Mouse (Mus musculus) liver, embryonic 13.5 days (tissue): ENCODE measurements around the gene Ak8. TPM values are rescaled to one million over a fixed set of nuclear protein-coding genes. Genes with fewer than 3 reads are reported as not detected.

Source experiments
- ATAC-seq: fragments of 200-750 bp; cut with Nextera tagmentation; 2 replicates; pipeline ENCODE4 v1.8.0; 2017; ENCODE audit warnings: low read depth, mild to moderate bottlenecking, moderate number of reproducible peaks, moderate library complexity
- DNase-seq: peaks from one replicate; pipeline ENCODE4 v3.0.0; 2022
- H3K27ac ChIP-seq: fragments of 300-500 bp; sonication (generic); 2 replicates; pipeline ENCODE4 v1.5.1; 2015; ENCODE audit warnings: moderate library complexity, mild to moderate bottlenecking, inconsistent platforms
- H3K27me3 ChIP-seq: fragments of 300-500 bp; sonication (generic); 2 replicates; pipeline ENCODE4 v1.6.1; 2015; ENCODE audit warnings: mild to moderate bottlenecking, inconsistent platforms
- H3K36me3 ChIP-seq: fragments of 300-500 bp; sonication (generic); 2 replicates; pipeline ENCODE4 v1.6.1; 2015; ENCODE audit warnings: mild to moderate bottlenecking, inconsistent platforms
- H3K4me1 ChIP-seq: fragments of 300-500 bp; sonication (generic); replicated peaks from 2 replicates; pipeline ENCODE4 v1.6.1; 2015; ENCODE audit warnings: inconsistent platforms
- H3K4me2 ChIP-seq: fragments of 300-500 bp; sonication (generic); 2 replicates; pipeline ENCODE4 v1.6.1; 2015; ENCODE audit warnings: inconsistent platforms, mild to moderate bottlenecking, moderate library complexity
- H3K4me3 ChIP-seq: fragments of 300-500 bp; sonication (generic); replicated peaks from 2 replicates; pipeline ENCODE4 v1.5.1; 2015; ENCODE audit warnings: mild to moderate bottlenecking, inconsistent platforms
- H3K9ac ChIP-seq: fragments of 300-500 bp; sonication (generic); 2 replicates; pipeline ENCODE4 v1.6.1; 2015; ENCODE audit warnings: mild to moderate bottlenecking, inconsistent platforms
- H3K9me3 ChIP-seq: fragments of 300-500 bp; sonication (generic); replicated peaks from 2 replicates; pipeline ENCODE4 v1.6.1; 2016; ENCODE audit warnings: inconsistent platforms
- WGBS: fragments of 180-500 bp; shearing (Covaris S2); methylation state at CpG from one replicate; pipeline ENCODE4 v1.1.7; 2015; ENCODE audit not compliant: insufficient replicate concordance; 5-methylcytosine and 5-hydroxymethylcytosine counted together
- polyA plus RNA-seq: library from polyadenylated mRNA; unstranded; fragments of >200 nt; fragmentation: Nextera tagmentation; extraction: Ambion mirVana; gene quantifications from 2 replicates; pipeline ENCODE4 v1.2.1, GENCODE M21; 2015

Ak8 gene
- polyA plus RNA-seq, 1 experiment from 2014 or later: 0.16 TPM

GRCm38 (mm10) chr2:28685895-28686294 is 14.1 kb upstream of the Ak8 start:
- H3K27ac ChIP-seq: no peak overlapping the region
- no peak overlapping the region for H3K9ac ChIP-seq
- H3K27me3 ChIP-seq: no peaks in the 10 kb centered on the region
- ATAC-seq (no peak), DNase-seq (no peak)
- WGBS: 79% methylated on average over 7 of the region's 7 CpGs
- no peak overlapping the region for H3K4me2 ChIP-seq
- peaks cover 72% of the 10 kb centered on the region for H3K36me3 ChIP-seq
- H3K4me1 ChIP-seq: no peaks in the 10 kb centered on the region
- H3K9me3 ChIP-seq: no peaks in the 10 kb centered on the region
- no peak overlapping the region for H3K4me3 ChIP-seq

- Histone ChIP-seq H3K36me3 (peaks cover 47% of the 10 kb centered on the region), H3K27me3 (no peaks in the 10 kb centered on the region), H3K27ac (no peak overlapping the region), H3K9ac (no peak overlapping the region), H3K4me3 (no peak overlapping the region), H3K4me2 (no peak overlapping the region), H3K4me1 (no peaks in the 10 kb centered on the region), H3K9me3 (no peaks in the 10 kb centered on the region)
- 44% methylated on average over 3 of the region's 3 CpGs for WGBS
- ATAC-seq (no peak), DNase-seq (no peak)
These were observed 11.5 kb upstream of the Ak8 start for GRCm38 (mm10) chr2:28688431-28688830.

GRCm38 (mm10) chr2:28692692-28693091 is 7.3 kb upstream of the Ak8 start:
- peaks cover 11% of the 10 kb centered on the region for H3K36me3 ChIP-seq
- WGBS: 72% methylated on average over 9 of the region's 9 CpGs

GRCm38 (mm10) chr2:28698566-28698965 is 1.4 kb upstream of the Ak8 start:
- Histone ChIP-seq H3K27me3 (peaks cover 21% of the 10 kb centered on the region), H3K9ac (no peak overlapping the region), H3K27ac (no peak overlapping the region), H3K4me3 (peak overlapping the region; percentile 66; the same call in 1 of the 2 replicates), H3K36me3 (no peaks in the 10 kb centered on the region), H3K9me3 (no peaks in the 10 kb centered on the region), H3K4me2 (peak overlapping the region; percentile 82; the same call in 1 of the 2 replicates), H3K4me1 (peaks cover 47% of the 10 kb centered on the region)
- no peak for ATAC-seq
- 29% methylated on average over 5 of the region's 5 CpGs for WGBS
- no peak for DNase-seq

More at GRCm38 (mm10) chr2:28692692-28693091, 7.3 kb upstream of the Ak8 start:
- no peaks in the 10 kb centered on the region for H3K9me3 ChIP-seq
- H3K27me3 ChIP-seq: peaks cover 2% of the 10 kb centered on the region; the same call in 1 of the 2 replicates
- no peak overlapping the region for H3K27ac ChIP-seq
- H3K4me1 ChIP-seq: no peaks in the 10 kb centered on the region
- ATAC-seq (no peak), DNase-seq (no peak)
- no peak overlapping the region for H3K4me2 ChIP-seq
- H3K4me3 ChIP-seq: no peak overlapping the region
- H3K9ac ChIP-seq: no peak overlapping the region

GRCm38 (mm10) chr2:28701646-28702262 is 1.8 kb downstream of the Ak8 start:
- no peaks in the 10 kb centered on the region for H3K9me3 ChIP-seq
- peak overlapping the region; percentile 10; the same call in 1 of the 2 replicates for H3K27ac ChIP-seq
- 21% methylated on average over 8 of the region's 8 CpGs for WGBS
- no peak overlapping the region for H3K4me3 ChIP-seq
- DNase-seq (peak; percentile 62), ATAC-seq (peak; percentile 86)
- H3K9ac ChIP-seq: no peak overlapping the region
- no peaks in the 10 kb centered on the region for H3K36me3 ChIP-seq
- H3K4me2 ChIP-seq: peak overlapping the region; percentile 82
- peaks cover 21% of the 10 kb centered on the region for H3K27me3 ChIP-seq
- H3K4me1 ChIP-seq: peaks cover 60% of the 10 kb centered on the region

GRCm38 (mm10) chr2:28706106-28706636 is 6.2 kb downstream of the Ak8 start:
- Histone ChIP-seq H3K9ac (peak overlapping the region; percentile 1; the same call in 1 of the 2 replicates), H3K4me3 (no peak overlapping the region), H3K27ac (no peak overlapping the region), H3K4me1 (peaks cover 40% of the 10 kb centered on the region), H3K36me3 (no peaks in the 10 kb centered on the region), H3K27me3 (no peaks in the 10 kb centered on the region), H3K4me2 (no peak overlapping the region), H3K9me3 (no peaks in the 10 kb centered on the region)
- no peak for ATAC-seq
- WGBS: 50% methylated on average over 8 of the region's 8 CpGs
- no peak for DNase-seq

GRCm38 (mm10) chr2:28706787-28707186 is 6.8 kb downstream of the Ak8 start:
- DNase-seq (no peak), ATAC-seq (no peak)
- H3K9me3 ChIP-seq: no peaks in the 10 kb centered on the region
- peaks cover 34% of the 10 kb centered on the region for H3K4me1 ChIP-seq
- no peaks in the 10 kb centered on the region for H3K36me3 ChIP-seq
- H3K9ac ChIP-seq: no peak overlapping the region
- H3K27me3 ChIP-seq: no peaks in the 10 kb centered on the region
- H3K4me3 ChIP-seq: no peak overlapping the region
- H3K27ac ChIP-seq: no peak overlapping the region
- 31% methylated on average over 6 of the region's 6 CpGs for WGBS
- no peak overlapping the region for H3K4me2 ChIP-seq

- no peaks in the 10 kb centered on the region for H3K27me3 ChIP-seq
- ATAC-seq: no peak
- no peaks in the 10 kb centered on the region for H3K4me1 ChIP-seq
- no peak overlapping the region for H3K27ac ChIP-seq
- no peak for DNase-seq
- no peak overlapping the region for H3K9ac ChIP-seq
- H3K4me2 ChIP-seq: no peak overlapping the region
- H3K36me3 ChIP-seq: no peaks in the 10 kb centered on the region
- H3K9me3 ChIP-seq: no peaks in the 10 kb centered on the region
- 73% methylated on average over 8 of the region's 8 CpGs for WGBS
- H3K4me3 ChIP-seq: no peak overlapping the region
These were observed 13.1 kb downstream of the Ak8 start for GRCm38 (mm10) chr2:28713036-28713435.

- DNase-seq (no peak), ATAC-seq (no peak)
- Histone ChIP-seq H3K27me3 (no peaks in the 10 kb centered on the region), H3K9me3 (no peaks in the 10 kb centered on the region), H3K36me3 (no peaks in the 10 kb centered on the region), H3K27ac (no peak overlapping the region), H3K4me2 (no peak overlapping the region), H3K9ac (no peak overlapping the region), H3K4me1 (0 out of 2 replicates have a peak, but pooled peaks cover 1% of the 10 kb centered on the region), H3K4me3 (no peak overlapping the region)
- WGBS: 73% methylated on average over 8 of the region's 8 CpGs
These were observed 22.5 kb downstream of the Ak8 start for GRCm38 (mm10) chr2:28722419-28722818.

GRCm38 (mm10) chr2:28723912-28724311 is 23.9 kb downstream of the Ak8 start:
- ATAC-seq: no peak
- no peak for DNase-seq
- Histone ChIP-seq H3K27me3 (no peaks in the 10 kb centered on the region), H3K9me3 (no peaks in the 10 kb centered on the region), H3K4me2 (no peak overlapping the region), H3K4me3 (no peak overlapping the region), H3K36me3 (no peaks in the 10 kb centered on the region), H3K4me1 (0 out of 2 replicates have a peak, but pooled peaks cover 3% of the 10 kb centered on the region), H3K27ac (no peak overlapping the region), H3K9ac (no peak overlapping the region)
- WGBS: 43% methylated on average over 9 of the region's 9 CpGs

- Histone ChIP-seq H3K4me1 (0 out of 2 replicates have a peak, but pooled peaks cover 3% of the 10 kb centered on the region), H3K27me3 (no peaks in the 10 kb centered on the region), H3K36me3 (no peaks in the 10 kb centered on the region), H3K9ac (no peak overlapping the region), H3K4me3 (no peak overlapping the region), H3K27ac (no peak overlapping the region), H3K4me2 (no peak overlapping the region), H3K9me3 (no peaks in the 10 kb centered on the region)
- DNase-seq (no peak), ATAC-seq (no peak)
- WGBS: 53% methylated on average over 16 of the region's 16 CpGs
These were observed 27.9 kb downstream of the Ak8 start for GRCm38 (mm10) chr2:28727786-28728404.
